Mouse (Mus musculus) layer of hippocampus, adult 18-20 months (tissue): ENCODE results near the gene Cdh6. TPM values are rescaled to one million over a fixed set of nuclear protein-coding genes. Genes with fewer than 3 reads are reported as not detected.
A peak's percentile ranks its signal among the peaks of the same experiment; 100 is the strongest.

Source experiments
- DNase-seq, 2 experiments: peaks; one replicate each; pipeline ENCODE4 v3.0.0; 2022; ENCODE audit warnings: low spot score in 2 of 2
- long read RNA-seq: library from polyadenylated mRNA; stranded (forward); transcript quantifications from one replicate; pipeline ENCODE4 v2.0.0, GENCODE M21; 2021
- total RNA-seq, 2 experiments: library from RNA; stranded (reverse); gene quantifications; 2 replicates each; pipeline ENCODE4 v1.2.3; 2021

Gene Cdh6
- total RNA-seq = 1 to 10 TPM; 5.5 to 5.6 TPM
- long read RNA-seq = 0 reads

- peak; percentile 25 to 54 for DNase-seq
These were observed at the start of gene Cdh6 for GRCm38 (mm10) chr15:13173071-13173778. Cdh6 (minus strand) TSS chr15:13173675.

- no peak for DNase-seq
These were observed 46.4 kb upstream of the Cdh6 start for GRCm38 (mm10) chr15:13219727-13220454.

GRCm38 (mm10) chr15:13217800-13218199 is 44.3 kb upstream of the Cdh6 start:
- DNase-seq = no peak

- DNase-seq = no peak
These were observed 43.7 kb upstream of the Cdh6 start for GRCm38 (mm10) chr15:13217161-13217560.

- no peak for DNase-seq
These were observed 39.5 kb upstream of the Cdh6 start for GRCm38 (mm10) chr15:13212956-13213355.

- no peak for DNase-seq
These were observed 38.7 kb upstream of the Cdh6 start for GRCm38 (mm10) chr15:13212027-13212685.

GRCm38 (mm10) chr15:13210186-13210585 is 36.7 kb upstream of the Cdh6 start:
- DNase-seq = no peak

GRCm38 (mm10) chr15:13208716-13209115 is 35.2 kb upstream of the Cdh6 start:
- DNase-seq = no peak

GRCm38 (mm10) chr15:13196237-13196636 is 22.8 kb upstream of the Cdh6 start:
- DNase-seq = no peak

- DNase-seq = no peak
These were observed 20.6 kb upstream of the Cdh6 start for GRCm38 (mm10) chr15:13194048-13194447.

- no peak for DNase-seq
These were observed 19.6 kb upstream of the Cdh6 start for GRCm38 (mm10) chr15:13193076-13193475.

- DNase-seq = no peak
These were observed 10.2 kb upstream of the Cdh6 start for GRCm38 (mm10) chr15:13183661-13184060.

GRCm38 (mm10) chr15:13181430-13181829 is 8.0 kb upstream of the Cdh6 start:
- DNase-seq = no peak

GRCm38 (mm10) chr15:13181014-13181413 is 7.5 kb upstream of the Cdh6 start:
- DNase-seq = peak in 1 of 2 experiments; percentile 22

GRCm38 (mm10) chr15:13175978-13176377 is 2.5 kb upstream of the Cdh6 start:
- DNase-seq = no peak

GRCm38 (mm10) chr15:13174618-13174980 is 1.1 kb upstream of the Cdh6 start:
- no peak for DNase-seq

- no peak for DNase-seq
These were observed 554 bp upstream of the Cdh6 start for GRCm38 (mm10) chr15:13173840-13174617.

GRCm38 (mm10) chr15:13172365-13173070 is 957 bp downstream of the Cdh6 start:
- peak in 1 of 2 experiments; percentile 6 for DNase-seq

- no peak for DNase-seq
These were observed 1.8 kb downstream of the Cdh6 start for GRCm38 (mm10) chr15:13171486-13172364.
